Mouse (Mus musculus) liver, embryonic 15.5 days (tissue): ENCODE data around the gene Mcfd2. TPM values are rescaled to one million over a fixed set of nuclear protein-coding genes. Genes with fewer than 3 reads are reported as not detected.
A peak's percentile ranks its signal among the peaks of the same experiment; 100 is the strongest.

ENCODE experiments used
- ATAC-seq: fragments of 200-750 bp; cut with Nextera tagmentation; 2 replicates; pipeline ENCODE4 v1.8.0; 2017; ENCODE audit warnings: moderate number of reproducible peaks, mild to moderate bottlenecking, moderate library complexity; ENCODE audit not compliant: insufficient read depth
- H3K27ac ChIP-seq: fragments of 300-500 bp; sonication (generic); replicated peaks from 2 replicates; pipeline ENCODE4 v1.5.1; 2015; ENCODE audit warnings: mild to moderate bottlenecking, inconsistent platforms
- H3K27me3 ChIP-seq: fragments of 300-500 bp; sonication (generic); 2 replicates; pipeline ENCODE4 v1.6.1; 2015; ENCODE audit warnings: mild to moderate bottlenecking, inconsistent platforms
- H3K36me3 ChIP-seq: fragments of 300-500 bp; sonication (generic); replicated peaks from 2 replicates; pipeline ENCODE4 v1.6.1; 2015; ENCODE audit warnings: moderate library complexity, mild to moderate bottlenecking, inconsistent platforms
- H3K4me1 ChIP-seq: fragments of 300-500 bp; sonication (generic); replicated peaks from 2 replicates; pipeline ENCODE4 v1.6.1; 2015; ENCODE audit warnings: inconsistent platforms
- H3K4me2 ChIP-seq: fragments of 300-500 bp; sonication (generic); 2 replicates; pipeline ENCODE4 v1.6.1; 2015; ENCODE audit warnings: moderate library complexity, mild to moderate bottlenecking, inconsistent platforms
- H3K4me3 ChIP-seq: fragments of 300-500 bp; sonication (generic); replicated peaks from 2 replicates; pipeline ENCODE4 v1.5.1; 2015; ENCODE audit warnings: mild to moderate bottlenecking, inconsistent platforms
- H3K9ac ChIP-seq: fragments of 300-500 bp; sonication (generic); 2 replicates; pipeline ENCODE4 v1.6.1; 2015; ENCODE audit warnings: moderate library complexity, mild to moderate bottlenecking, inconsistent platforms
- H3K9me3 ChIP-seq: fragments of 300-500 bp; sonication (generic); replicated peaks from 2 replicates; pipeline ENCODE4 v1.6.1; 2016; ENCODE audit warnings: inconsistent platforms
- WGBS: fragments of 180-500 bp; shearing (Covaris S2); methylation state at CpG from one replicate; pipeline ENCODE4 v1.1.7; 2015; ENCODE audit warnings: mixed read lengths; ENCODE audit not compliant: insufficient replicate concordance; 5-methylcytosine and 5-hydroxymethylcytosine counted together
- polyA plus RNA-seq: library from polyadenylated mRNA; unstranded; fragments of >200 nt; fragmentation: Nextera tagmentation; extraction: Ambion mirVana; gene quantifications from 2 replicates; pipeline ENCODE4 v1.2.1, GENCODE M21; 2015

The Mcfd2 gene
- polyA plus RNA-seq, 1 experiment from 2014 or later, result 74.1 TPM

DNA sequence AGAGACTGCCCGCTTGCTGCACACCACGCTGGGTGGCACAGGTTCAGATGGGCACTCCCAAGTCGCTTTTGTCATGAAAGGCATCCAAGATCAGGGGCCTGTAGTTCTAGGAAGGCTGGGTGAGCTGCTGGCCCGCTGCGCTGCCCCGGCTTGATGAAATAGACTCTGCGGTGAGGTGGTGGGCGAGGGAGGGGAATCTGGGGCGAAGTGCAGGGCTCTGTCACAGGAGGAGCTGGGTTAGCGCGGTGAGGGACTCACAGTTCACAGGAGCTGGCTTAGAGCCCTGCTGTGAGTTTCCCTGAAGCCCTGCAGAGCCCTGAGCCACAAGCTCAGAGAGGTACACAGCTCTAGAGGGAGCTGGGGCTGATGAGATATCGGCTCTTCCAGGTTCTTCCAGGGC is 22.4 kb upstream of the Mcfd2 start:
- no peak for ATAC-seq
- Histone ChIP-seq H3K9ac (no peak overlapping the region), H3K27ac (no peak overlapping the region), H3K4me2 (no peak overlapping the region), H3K27me3 (no peaks in the 10 kb centered on the region), H3K4me1 (peaks cover 56% of the 10 kb centered on the region), H3K9me3 (no peaks in the 10 kb centered on the region), H3K4me3 (no peak overlapping the region), H3K36me3 (peaks cover 24% of the 10 kb centered on the region)
- WGBS, result 72% methylated on average over 12 of the region's 12 CpGs

DNA sequence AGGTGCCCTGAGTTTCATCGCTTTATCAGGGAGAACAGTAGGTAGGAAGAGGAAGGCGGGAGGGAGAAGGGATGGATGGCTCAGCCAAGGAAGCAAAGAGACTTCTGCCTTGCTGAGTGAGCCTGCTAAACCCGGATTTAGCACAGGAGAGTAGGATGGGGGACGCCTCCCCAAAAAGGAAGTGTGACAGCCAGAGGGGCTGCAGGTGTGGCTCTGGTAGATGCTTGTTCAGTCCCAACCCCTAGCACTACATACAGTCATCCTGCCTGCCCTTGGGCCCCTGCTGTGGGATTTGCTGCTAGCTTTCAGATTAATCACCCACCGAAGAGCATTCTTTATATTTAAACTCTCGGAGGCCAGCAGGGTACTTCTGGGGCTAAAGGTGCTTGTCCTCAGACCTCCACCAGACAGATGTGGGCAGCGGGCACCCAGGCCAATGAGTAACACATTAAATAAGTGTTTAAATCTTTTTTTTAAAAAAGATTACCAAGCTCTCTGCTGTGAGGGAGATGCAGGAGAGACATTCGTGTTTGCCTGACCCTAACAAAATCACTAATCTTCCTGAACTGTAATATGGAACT is 21.6 kb upstream of the Mcfd2 start:
- Histone ChIP-seq H3K9me3 (no peaks in the 10 kb centered on the region), H3K36me3 (peaks cover 16% of the 10 kb centered on the region), H3K4me1 (peaks cover 60% of the 10 kb centered on the region), H3K9ac (no peak overlapping the region), H3K4me2 (no peak overlapping the region), H3K27ac (no peak overlapping the region), H3K27me3 (no peaks in the 10 kb centered on the region), H3K4me3 (no peak overlapping the region)
- WGBS, result 76% methylated on average over 8 of the region's 8 CpGs
- ATAC-seq, result no peak

DNA sequence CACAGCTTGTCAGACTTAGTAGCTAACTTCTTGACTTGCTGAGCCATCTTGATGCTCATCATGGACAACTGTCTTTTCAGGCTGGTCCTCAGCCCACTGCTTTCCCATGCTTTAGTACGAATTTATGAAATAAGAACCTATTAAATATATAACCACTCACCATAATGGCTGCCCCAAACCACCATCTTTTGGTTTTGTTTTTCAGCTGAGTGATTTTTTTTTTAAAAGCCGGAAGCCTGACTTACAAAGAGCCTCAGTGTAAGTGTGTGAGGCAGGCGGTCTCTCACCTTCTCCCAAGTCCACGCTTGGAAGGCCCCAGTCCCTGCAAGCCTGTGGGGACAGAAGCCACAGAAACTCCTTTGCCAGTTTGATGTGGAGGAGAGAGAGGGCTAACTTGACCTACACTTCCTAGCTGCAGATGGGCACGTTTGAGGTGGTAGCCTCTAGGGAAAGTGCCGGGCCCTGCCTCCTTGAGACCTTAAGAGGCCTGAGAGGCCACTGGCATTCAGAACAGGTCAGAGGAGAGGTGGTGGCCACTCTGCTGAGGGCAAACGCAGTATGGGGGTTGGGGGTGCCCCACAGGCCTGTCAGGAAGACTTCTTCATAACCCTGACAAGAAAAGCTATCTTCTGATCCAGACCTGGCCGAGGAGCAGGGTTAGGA is 20.9 kb upstream of the Mcfd2 start:
- Histone ChIP-seq H3K4me1 (peaks cover 61% of the 10 kb centered on the region), H3K4me2 (no peak overlapping the region), H3K36me3 (0 out of 2 replicates have a peak, but pooled peaks cover 9% of the 10 kb centered on the region), H3K27me3 (no peaks in the 10 kb centered on the region), H3K4me3 (no peak overlapping the region), H3K27ac (no peak overlapping the region), H3K9ac (no peak overlapping the region), H3K9me3 (no peaks in the 10 kb centered on the region)
- no peak for ATAC-seq
- 71% methylated on average over 8 of the region's 8 CpGs for WGBS

DNA sequence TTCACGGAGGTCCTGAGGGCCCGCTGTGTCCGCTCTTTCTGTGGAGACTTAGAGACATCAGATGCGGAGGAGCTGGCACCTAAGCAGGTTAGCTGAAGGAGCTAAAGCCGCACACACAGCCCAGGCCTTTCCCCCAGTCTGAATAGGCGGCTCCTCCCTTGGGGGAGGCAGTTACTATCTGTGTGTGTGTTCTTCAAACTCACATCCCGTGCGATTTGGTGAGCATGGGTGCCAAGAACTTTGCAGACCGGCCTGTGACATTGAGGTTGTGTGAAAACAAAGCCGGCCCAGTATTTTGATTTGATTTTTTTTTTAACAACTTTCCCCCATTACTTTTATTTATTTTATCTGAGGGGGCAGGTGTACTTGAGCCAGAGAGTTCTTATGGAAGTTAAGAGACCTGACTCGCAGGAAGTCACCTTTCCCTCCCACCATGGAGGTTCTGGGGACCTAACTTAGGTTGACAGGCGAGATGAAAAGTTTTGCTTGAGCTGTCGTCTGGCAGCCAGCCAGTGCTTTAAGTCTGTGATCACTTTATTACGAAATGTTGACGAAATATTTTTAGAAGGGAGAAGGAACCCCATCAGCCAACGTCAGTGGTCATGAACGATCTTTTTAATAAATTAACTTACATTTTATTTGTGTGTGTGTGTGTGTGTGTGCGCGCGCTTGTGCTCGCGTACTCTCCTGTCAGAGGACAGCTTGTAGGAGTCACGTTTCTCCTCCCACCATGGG is 20.2 kb upstream of the Mcfd2 start:
- Histone ChIP-seq H3K4me3 (no peak overlapping the region), H3K9ac (no peak overlapping the region), H3K4me2 (no peak overlapping the region), H3K9me3 (no peaks in the 10 kb centered on the region), H3K27me3 (no peaks in the 10 kb centered on the region), H3K4me1 (peaks cover 64% of the 10 kb centered on the region), H3K27ac (no peak overlapping the region), H3K36me3 (0 out of 2 replicates have a peak, but pooled peaks cover 6% of the 10 kb centered on the region)
- no peak for ATAC-seq
- WGBS, result 70% methylated on average over 23 of the region's 23 CpGs

DNA sequence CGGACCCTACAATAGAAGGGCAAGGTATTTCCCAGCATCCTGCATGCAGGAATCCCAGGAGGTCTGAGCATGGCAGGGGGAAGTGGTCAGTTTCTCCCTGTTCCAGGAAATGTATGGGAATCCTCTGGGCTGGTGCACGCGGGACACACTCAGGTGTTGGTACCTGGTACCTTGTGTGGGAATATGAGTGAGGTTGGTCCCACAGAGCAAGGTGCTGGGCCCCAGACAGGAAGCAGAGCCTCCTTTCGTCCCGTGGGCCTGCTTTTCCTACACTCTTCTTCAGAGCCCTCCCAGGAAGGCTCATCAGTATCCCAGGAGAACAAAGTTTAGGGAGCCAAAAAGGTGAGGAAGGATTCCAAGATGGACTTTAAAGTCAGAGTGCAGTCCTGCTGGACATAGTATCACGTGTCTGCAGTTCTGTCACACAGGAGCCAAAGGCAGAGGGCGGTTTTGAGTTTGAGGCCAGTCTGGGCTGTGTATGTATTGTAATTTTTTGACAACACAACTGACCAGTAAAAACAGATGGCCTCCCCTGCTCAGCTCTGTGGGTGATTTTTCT is 18.8 kb upstream of the Mcfd2 start:
- H3K4me2 ChIP-seq, result peak overlapping the region; percentile 100
- H3K36me3 ChIP-seq, result no peaks in the 10 kb centered on the region
- no peaks in the 10 kb centered on the region for H3K27me3 ChIP-seq
- H3K27ac ChIP-seq, result no peak overlapping the region
- peaks cover 64% of the 10 kb centered on the region for H3K4me1 ChIP-seq
- no peaks in the 10 kb centered on the region for H3K9me3 ChIP-seq
- 0 out of 2 replicates have a peak overlapping the region, but pooled peaks have one; percentile 82 for H3K9ac ChIP-seq
- H3K4me3 ChIP-seq, result peak overlapping the region; percentile 78
- ATAC-seq, result no peak
- WGBS, result 77% methylated on average over 7 of the region's 7 CpGs

DNA sequence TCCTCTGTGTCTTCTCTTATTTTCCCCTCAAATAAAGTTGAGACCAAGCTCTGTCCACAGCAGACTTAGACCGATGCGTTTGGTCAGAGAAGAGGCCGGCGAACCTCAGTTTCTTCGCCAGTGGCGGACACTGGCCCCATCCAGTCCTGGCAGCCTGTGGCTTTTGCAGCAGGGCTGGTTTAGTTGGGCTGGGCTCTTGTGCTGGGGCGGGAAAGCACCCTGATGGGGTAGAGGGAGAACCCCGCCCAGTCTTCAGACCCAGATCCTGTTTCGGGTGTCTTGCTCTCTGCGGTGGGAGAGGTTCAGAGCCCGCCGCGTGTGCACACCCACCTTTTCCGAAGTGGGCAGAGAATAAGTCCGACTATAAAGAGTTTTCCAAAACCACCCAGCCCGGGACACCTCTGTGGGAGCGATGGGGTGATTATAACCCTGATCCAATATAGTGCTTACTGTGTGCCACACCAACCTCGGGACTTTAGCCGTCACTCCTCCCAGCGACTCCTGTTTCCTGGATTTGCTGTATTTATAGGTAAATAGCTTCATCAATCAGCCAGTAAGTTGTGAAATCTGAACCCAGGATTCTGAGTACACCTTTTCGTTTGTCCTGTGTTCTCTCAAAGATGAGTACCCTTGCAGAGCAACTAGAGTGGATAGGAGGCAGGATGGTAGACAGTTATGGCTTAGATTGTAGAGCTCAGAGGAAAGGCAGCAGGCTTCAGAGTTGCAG is 18.2 kb upstream of the Mcfd2 start:
- Histone ChIP-seq H3K9me3 (no peaks in the 10 kb centered on the region), H3K27ac (peak overlapping the region; percentile 93), H3K4me1 (peaks cover 64% of the 10 kb centered on the region), H3K27me3 (no peaks in the 10 kb centered on the region), H3K4me3 (peak overlapping the region; percentile 78), H3K4me2 (peak overlapping the region; percentile 100), H3K36me3 (no peaks in the 10 kb centered on the region), H3K9ac (peak overlapping the region; percentile 82)
- WGBS, result 10% methylated on average over 21 of the region's 21 CpGs
- no peak for ATAC-seq

DNA sequence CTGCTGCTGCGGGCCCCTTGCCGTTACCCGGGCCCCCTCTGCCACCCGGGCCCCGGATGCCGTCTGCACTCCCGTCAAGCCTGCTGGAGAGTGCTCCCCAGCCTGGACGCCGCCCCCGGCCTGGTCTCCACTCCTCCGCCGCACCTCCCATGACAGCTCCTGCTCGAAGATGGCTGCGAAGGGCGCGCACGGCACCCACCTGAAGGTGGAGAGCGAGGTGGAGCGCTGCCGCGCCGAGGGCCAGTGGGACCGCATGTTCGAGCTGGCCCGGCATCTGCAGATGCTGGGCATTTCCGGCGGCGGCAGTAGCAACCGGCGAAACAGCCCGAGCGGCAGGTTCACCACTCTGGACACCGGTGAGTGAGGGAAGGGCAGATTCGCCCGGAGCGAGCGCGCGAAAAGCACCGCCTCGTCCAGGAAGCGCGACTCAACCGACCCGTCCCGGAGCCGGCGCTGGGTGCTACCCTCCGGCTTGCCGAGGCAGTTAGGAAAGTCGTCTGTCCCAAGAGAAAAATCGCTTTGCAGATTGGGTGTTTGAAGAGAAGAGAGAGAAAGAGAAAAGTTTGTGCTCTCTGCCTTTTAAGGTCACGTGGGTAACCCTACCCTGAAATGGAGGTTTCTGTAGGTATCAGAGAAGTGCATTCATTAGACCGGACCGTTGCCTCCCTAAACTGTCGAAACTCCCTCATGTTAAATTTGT is 17.5 kb upstream of the Mcfd2 start:
- Histone ChIP-seq H3K4me1 (peaks cover 62% of the 10 kb centered on the region), H3K27ac (peak overlapping the region; percentile 93), H3K9me3 (no peaks in the 10 kb centered on the region), H3K36me3 (no peaks in the 10 kb centered on the region), H3K27me3 (no peaks in the 10 kb centered on the region), H3K4me2 (peak overlapping the region; percentile 100), H3K9ac (peak overlapping the region; percentile 82), H3K4me3 (peak overlapping the region; percentile 78)
- under 1% methylated on average over 56 of the region's 56 CpGs for WGBS
- peak; percentile 35 for ATAC-seq

DNA sequence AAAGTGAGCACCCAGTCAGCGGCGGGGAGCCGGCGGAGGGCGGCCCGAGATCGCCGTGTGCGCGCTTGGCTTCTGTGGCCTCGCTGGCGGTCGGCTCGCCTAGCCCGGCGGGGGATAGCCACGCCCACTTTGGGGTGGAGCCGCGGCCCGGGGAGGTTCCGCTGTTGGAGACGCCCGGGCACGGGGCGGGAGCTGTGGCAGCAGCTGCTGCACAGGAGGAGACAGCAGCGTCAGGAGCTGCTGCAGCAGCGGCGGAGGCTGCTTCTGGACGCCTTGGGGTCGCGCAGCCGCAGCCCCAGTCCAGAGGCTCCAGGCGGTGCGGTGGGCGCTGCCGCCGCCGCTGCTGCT is 16.9 kb upstream of the Mcfd2 start, which contains the start of gene Ttc7:
Gene Ttc7, plus strand, starts transcription at position 181 of the 348 bp plus-strand sequence.
- peak; percentile 90 for ATAC-seq
- Histone ChIP-seq H3K27me3 (no peaks in the 10 kb centered on the region), H3K9ac (peak within 1 kb of the TSS; percentile 87), H3K4me3 (peak within 1 kb of the TSS; percentile 78), H3K9me3 (no peaks in the 10 kb centered on the region), H3K4me2 (peak within 1 kb of the TSS; percentile 100), H3K4me1 (peaks cover 59% of the 10 kb centered on the region), H3K27ac (peak within 1 kb of the TSS; percentile 93), H3K36me3 (no peaks in the 10 kb centered on the region)
- WGBS, result under 1% methylated on average over 30 of the region's 38 CpGs

DNA sequence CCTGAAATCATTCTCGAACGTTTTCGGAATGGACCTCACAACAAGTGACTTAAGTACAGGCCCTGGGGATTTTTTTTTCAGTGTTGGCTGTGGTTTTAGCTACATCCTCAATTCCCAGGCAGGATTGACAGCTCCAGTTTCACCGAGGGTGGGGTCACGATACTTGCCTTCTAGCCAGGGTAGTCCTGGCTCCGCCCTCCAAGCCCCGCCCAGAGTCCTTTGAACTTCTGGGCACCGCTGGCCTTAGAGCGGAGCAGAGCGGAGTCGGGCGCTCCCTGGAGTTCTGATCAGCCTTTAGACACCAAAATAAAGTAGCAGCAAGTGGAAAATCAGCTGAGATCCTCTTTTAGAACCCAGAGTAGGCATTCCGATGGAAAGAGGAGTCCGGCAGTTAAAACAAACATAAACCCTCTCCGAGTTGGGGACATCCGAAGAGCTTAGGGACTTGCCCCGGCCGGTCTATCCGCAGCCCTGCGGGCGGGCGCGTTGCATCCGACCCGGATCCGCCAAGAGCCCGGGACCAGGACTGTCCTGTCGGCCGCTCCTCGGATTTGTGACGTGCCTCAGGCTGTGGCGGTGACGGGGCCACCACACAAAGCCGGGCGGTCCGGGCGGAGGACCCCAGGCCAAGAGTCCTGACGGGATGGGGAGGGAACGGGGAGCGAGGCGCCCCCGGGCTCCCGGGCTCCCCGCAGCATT is 16.4 kb upstream of the Mcfd2 start:
- H3K27me3 ChIP-seq, result no peaks in the 10 kb centered on the region
- H3K4me1 ChIP-seq, result peaks cover 54% of the 10 kb centered on the region
- H3K36me3 ChIP-seq, result no peaks in the 10 kb centered on the region
- peak overlapping the region; percentile 93 for H3K27ac ChIP-seq
- no peaks in the 10 kb centered on the region for H3K9me3 ChIP-seq
- peak; percentile 85 for ATAC-seq
- peak overlapping the region; percentile 100 for H3K4me2 ChIP-seq
- H3K9ac ChIP-seq, result peak overlapping the region; percentile 87
- WGBS, result under 1% methylated on average over 44 of the region's 44 CpGs
- H3K4me3 ChIP-seq, result peak overlapping the region; percentile 78
